In genomic region chr7:46486761-46487160, GRCm38 (mm10) we compare ENCODE assay signal across 26 mouse cellular contexts.
"Had no signal": no experiment of that assay in that cellular context is flagged by ENCODE, and none has a peak within 500 bp of the region (broad histone marks: within the 10 kb centered on the region; RNA-seq: fewer than 3 reads in every experiment).

No protein-coding gene starts in this region.

- H3K9ac ChIP-seq: heart, embryonic 12.5 days; hindbrain, embryonic 12.5 days; hindbrain, embryonic 14.5 days; intestine, embryonic 15.5 days; limb, embryonic 12.5 days had no signal

- H3K27me3 ChIP-seq: heart, embryonic 12.5 days; hindbrain, embryonic 12.5 days; intestine, embryonic 15.5 days; limb, embryonic 12.5 days had no signal

- H3K9me3 ChIP-seq: heart, embryonic 10.5 days; heart, embryonic 12.5 days; hindbrain, embryonic 10.5 days; hindbrain, embryonic 12.5 days; intestine, embryonic 15.5 days; limb, embryonic 10.5 days; limb, embryonic 12.5 days had no signal

- H3K4me2 ChIP-seq: heart, embryonic 12.5 days; hindbrain, embryonic 12.5 days; hindbrain, embryonic 14.5 days; intestine, embryonic 15.5 days; limb, embryonic 12.5 days; liver, embryonic 11.5 days had no signal

- H3K36me3 ChIP-seq: heart, embryonic 10.5 days; heart, embryonic 12.5 days; hindbrain, embryonic 10.5 days; hindbrain, embryonic 12.5 days; intestine, embryonic 15.5 days; limb, embryonic 10.5 days; limb, embryonic 12.5 days had no signal

- H3K4me3 ChIP-seq: gastrocnemius, adult 2 months; heart, embryonic 10.5 days; heart, embryonic 12.5 days; hindbrain, embryonic 10.5 days; hindbrain, embryonic 12.5 days; intestine, embryonic 15.5 days; layer of hippocampus, adult 2 months; left cerebral cortex, adult 2 months; limb, embryonic 10.5 days; limb, embryonic 12.5 days had no signal

- DNase-seq: gastrocnemius, adult 2 months; gastrocnemius, postnatal 10 days; gastrocnemius, postnatal 25 days; heart, adult 18-20 months; heart, postnatal 10 days; heart, postnatal 4 days; kidney, adult 18-20 months; kidney, adult 8-10 months; kidney, postnatal 10 days; kidney, postnatal 25 days; kidney, postnatal 4 days; liver had no signal

- H3K27ac ChIP-seq: gastrocnemius, adult 2 months; heart, embryonic 10.5 days; hindbrain, embryonic 10.5 days; hindbrain, embryonic 12.5 days; hindbrain, embryonic 14.5 days; intestine, embryonic 15.5 days; layer of hippocampus, adult 2 months; left cerebral cortex, adult 2 months; limb, embryonic 10.5 days; limb, embryonic 12.5 days had no signal

- ATAC-seq: hindbrain, embryonic 16.5 days; inflammation-experienced regulatory T-cells, adult 6 months; intestine, embryonic 15.5 days; intestine, postnatal 0 days had no signal
